Mouse (Mus musculus) lung, postnatal 0 days (tissue): ENCODE data around the gene Rad51b. TPM values are rescaled to one million over a fixed set of nuclear protein-coding genes. Genes with fewer than 3 reads are reported as not detected.

Experiments used
- ATAC-seq: fragments of 200-750 bp; cut with Nextera tagmentation; 2 replicates; pipeline ENCODE4 v1.8.0; 2017; ENCODE audit warnings: moderate library complexity
- DNase-seq: peaks from one replicate; pipeline ENCODE4 v3.0.0-alpha.2; 2016; ENCODE audit warnings: low spot score
- H3K27ac ChIP-seq: fragments of 300-500 bp; sonication (generic); 2 replicates; pipeline ENCODE4 v1.5.1; 2014; ENCODE audit warnings: antibody characterized with exemption, mild to moderate bottlenecking, low read length, mixed read lengths
- H3K27me3 ChIP-seq: fragments of 300-500 bp; sonication (generic); replicated peaks from 2 replicates; pipeline ENCODE4 v1.6.1; 2014; ENCODE audit warnings: low read length, mixed read lengths; ENCODE audit not compliant: insufficient read depth
- H3K36me3 ChIP-seq: fragments of 300-500 bp; sonication (generic); 2 replicates; pipeline ENCODE4 v1.6.1; 2014; ENCODE audit warnings: low read length, mixed read lengths; ENCODE audit not compliant: insufficient read depth
- H3K4me1 ChIP-seq: fragments of 300-500 bp; sonication (generic); 2 replicates; pipeline ENCODE4 v1.6.1; 2014; ENCODE audit warnings: antibody characterized with exemption, low read depth, low read length, mixed read lengths; ENCODE audit not compliant: insufficient read depth
- H3K4me2 ChIP-seq: fragments of 300-500 bp; sonication (generic); replicated peaks from 2 replicates; pipeline ENCODE4 v1.6.1; 2014; ENCODE audit warnings: low read depth, mild to moderate bottlenecking, low read length, moderate library complexity, mixed read lengths
- H3K4me3 ChIP-seq: fragments of 300-500 bp; sonication (generic); 2 replicates; pipeline ENCODE4 v1.5.1; 2014; ENCODE audit warnings: low read depth, low read length
- H3K9ac ChIP-seq: fragments of 300-500 bp; sonication (generic); replicated peaks from 2 replicates; pipeline ENCODE4 v1.6.1; 2014; ENCODE audit warnings: low read depth, mild to moderate bottlenecking
- H3K9me3 ChIP-seq: fragments of 300-500 bp; sonication (generic); 2 replicates; pipeline ENCODE4 v1.6.1; 2016; ENCODE audit warnings: low read length, mixed read lengths
- CTCF ChIP-seq: IDR thresholded peaks from 2 replicates; pipeline ENCODE4 v1.5.1; 2016; ENCODE audit warnings: antibody characterized with exemption, mild to moderate bottlenecking
- EP300 ChIP-seq: IDR thresholded peaks from 2 replicates; pipeline ENCODE4 v1.6.1; 2016; ENCODE audit warnings: antibody characterized with exemption, mild to moderate bottlenecking, control low read depth
- WGBS: fragments of 180-500 bp; shearing (Covaris S2); extraction: QIAGEN DNeasy Blood & Tissue Kit; methylation state at CpG from one replicate; pipeline ENCODE4 v1.1.7; 2014; 5-methylcytosine and 5-hydroxymethylcytosine counted together
- polyA plus RNA-seq: library from polyadenylated mRNA; unstranded; fragments of >200 nt; fragmentation: Nextera tagmentation; extraction: Ambion mirVana; gene quantifications from 2 replicates; pipeline ENCODE4 v1.2.1, GENCODE M21; 2015

The Rad51b gene
- polyA plus RNA-seq, 1 experiment from 2014 or later = 1.3 TPM

GRCm38 (mm10) chr12:79559410-79560015 is 262.4 kb downstream of the Rad51b start:
- Histone ChIP-seq H3K4me3 (no peak overlapping the region), H3K36me3 (no peaks in the 10 kb centered on the region), H3K27ac (peak overlapping the region; percentile 39; the same call in 1 of the 2 replicates), H3K27me3 (no peaks in the 10 kb centered on the region), H3K9me3 (no peaks in the 10 kb centered on the region), H3K4me1 (peaks cover 3% of the 10 kb centered on the region; the same call in 1 of the 2 replicates), H3K4me2 (no peak overlapping the region), H3K9ac (no peak overlapping the region)
- 40% methylated on average over 4 of the region's 4 CpGs for WGBS
- ATAC-seq (peak; percentile 66), DNase-seq (peak; percentile 63)
- TF ChIP-seq EP300 (peak; percentile 58), CTCF (no peak)

GRCm38 (mm10) chr12:79560084-79560699 is 263.1 kb downstream of the Rad51b start:
- 48% methylated on average over 8 of the region's 8 CpGs for WGBS
- Histone ChIP-seq H3K4me1 (peaks cover 3% of the 10 kb centered on the region; the same call in 1 of the 2 replicates), H3K27me3 (no peaks in the 10 kb centered on the region), H3K4me2 (no peak overlapping the region), H3K9ac (no peak overlapping the region), H3K36me3 (no peaks in the 10 kb centered on the region), H3K9me3 (no peaks in the 10 kb centered on the region), H3K27ac (0 out of 2 replicates have a peak overlapping the region, but pooled peaks have one; percentile 1), H3K4me3 (no peak overlapping the region)
- peak; percentile 61 for DNase-seq
- ATAC-seq = peak; percentile 40; the same call in 1 of the 2 replicates
- TF ChIP-seq CTCF = no peak
- no peak for TF ChIP-seq EP300

- Histone ChIP-seq H3K4me2 (no peak overlapping the region), H3K9ac (no peak overlapping the region), H3K4me3 (no peak overlapping the region), H3K9me3 (no peaks in the 10 kb centered on the region), H3K27me3 (no peaks in the 10 kb centered on the region), H3K4me1 (peaks cover 3% of the 10 kb centered on the region; the same call in 1 of the 2 replicates), H3K36me3 (no peaks in the 10 kb centered on the region), H3K27ac (no peak overlapping the region)
- TF ChIP-seq CTCF (no peak), EP300 (peak; percentile 60)
- peak; percentile 68 for ATAC-seq
- DNase-seq = peak; percentile 79
- 73% methylated on average over 4 of the region's 4 CpGs for WGBS
Observed at GRCm38 (mm10) chr12:79560893-79561292, 263.8 kb downstream of the Rad51b start.

- Histone ChIP-seq H3K27ac (no peak overlapping the region), H3K4me2 (no peak overlapping the region), H3K27me3 (no peaks in the 10 kb centered on the region), H3K9me3 (no peaks in the 10 kb centered on the region), H3K36me3 (no peaks in the 10 kb centered on the region), H3K4me3 (no peak overlapping the region), H3K4me1 (no peaks in the 10 kb centered on the region), H3K9ac (no peak overlapping the region)
- 55% methylated on average over 6 of the region's 6 CpGs for WGBS
- ATAC-seq = no peak
- DNase-seq = no peak
- TF ChIP-seq EP300 = no peak
- no peak for TF ChIP-seq CTCF
Observed at GRCm38 (mm10) chr12:79574159-79575040, 277.3 kb downstream of the Rad51b start.

GRCm38 (mm10) chr12:79575041-79575541 is 278.0 kb downstream of the Rad51b start:
- Histone ChIP-seq H3K36me3 (no peaks in the 10 kb centered on the region), H3K9ac (no peak overlapping the region), H3K9me3 (no peaks in the 10 kb centered on the region), H3K27me3 (no peaks in the 10 kb centered on the region), H3K4me3 (no peak overlapping the region), H3K4me2 (no peak overlapping the region), H3K27ac (no peak overlapping the region), H3K4me1 (no peaks in the 10 kb centered on the region)
- 87% methylated on average over 7 of the region's 7 CpGs for WGBS
- no peak for ATAC-seq
- TF ChIP-seq CTCF (no peak), EP300 (no peak)
- DNase-seq = no peak

- TF ChIP-seq CTCF (no peak), EP300 (no peak)
- DNase-seq (no peak), ATAC-seq (no peak)
- no peak overlapping the region for H3K4me3 ChIP-seq
- H3K27me3 ChIP-seq = no peaks in the 10 kb centered on the region
- no peaks in the 10 kb centered on the region for H3K4me1 ChIP-seq
- H3K4me2 ChIP-seq = no peak overlapping the region
- H3K9ac ChIP-seq = no peak overlapping the region
- no peaks in the 10 kb centered on the region for H3K36me3 ChIP-seq
- H3K27ac ChIP-seq = no peak overlapping the region
- WGBS = 81% methylated on average over 2 of the region's 2 CpGs
- H3K9me3 ChIP-seq = no peaks in the 10 kb centered on the region
Observed at GRCm38 (mm10) chr12:79577525-79577924, 280.4 kb downstream of the Rad51b start.
